In genomic region chr11:96762742-96763470, GRCm38 (mm10) we compare ENCODE assay signal across 11 mouse cellular contexts. TPM values are rescaled to one million over a fixed set of nuclear protein-coding genes. Genes with fewer than 3 reads are reported as not detected.
DNase-seq lines count a peak whose midpoint lies in the region; ATAC-seq lines count a peak whose summit lies in the region.
"Had no signal": no experiment of that assay in that cellular context is flagged by ENCODE, and none has a peak within 500 bp of the region (broad histone marks: within the 10 kb centered on the region; RNA-seq: fewer than 3 reads in every experiment).

No protein-coding gene starts in this region.

- no peak overlapping the region for H3K9ac ChIP-seq in midbrain, embryonic 11.5 days (ENCODE audit: low read length)
- H3K9ac ChIP-seq in neural tube, embryonic 14.5 days (replicated peaks; ENCODE audit: low read depth, low read length): no peak overlapping the region
- H3K9ac ChIP-seq: embryonic facial prominence, embryonic 15.5 days; limb, embryonic 12.5 days had no signal

- ATAC-seq in midbrain, embryonic 11.5 days (ENCODE audit: low FRiP score): no peak
- ATAC-seq in neural tube, embryonic 14.5 days (ENCODE audit: low read depth): 0 out of 2 replicates have a peak, but pooled peaks have one; percentile 28

- H3K4me3 ChIP-seq in midbrain, embryonic 10.5 days: no peak overlapping the region
- no peak overlapping the region for H3K4me3 ChIP-seq in midbrain, embryonic 11.5 days (ENCODE audit: low read depth, low read length)
- no peak overlapping the region for H3K4me3 ChIP-seq in neural tube, embryonic 14.5 days (ENCODE audit: low read depth, low read length)
- H3K4me3 ChIP-seq: embryonic facial prominence, embryonic 15.5 days; limb, embryonic 12.5 days had no signal

- H3K4me2 ChIP-seq in midbrain, embryonic 11.5 days: no peak overlapping the region
- H3K4me2 ChIP-seq in neural tube, embryonic 14.5 days (ENCODE audit: low read depth, low read length): no peak overlapping the region
- H3K4me2 ChIP-seq: embryonic facial prominence, embryonic 15.5 days; limb, embryonic 12.5 days had no signal

- no peaks in the 10 kb centered on the region for H3K9me3 ChIP-seq in midbrain, embryonic 10.5 days (replicated peaks)
- H3K9me3 ChIP-seq in midbrain, embryonic 11.5 days (ENCODE audit: control insufficient read depth, low read length): no peaks in the 10 kb centered on the region
- no peaks in the 10 kb centered on the region for H3K9me3 ChIP-seq in neural tube, embryonic 14.5 days (ENCODE audit: control insufficient read depth, low read length)
- H3K9me3 ChIP-seq: embryonic facial prominence, embryonic 15.5 days; limb, embryonic 12.5 days had no signal

- peak; percentile 57 for DNase-seq in adrenal gland, postnatal 10 days
- no peak for DNase-seq in adrenal gland, adult 8-10 months
- no peak for DNase-seq in midbrain, embryonic 10.5 days (ENCODE audit: low spot score)
- no peak for DNase-seq in midbrain, embryonic 11.5 days (ENCODE audit: low spot score, missing footprints)
- peak; percentile 20 for DNase-seq in gastrocnemius, postnatal 25 days
- DNase-seq in urinary bladder, postnatal 4 days (ENCODE audit: low spot score in 2 of 2): no peak
- DNase-seq in urinary bladder, postnatal 10 days (ENCODE audit: low spot score): no peak
- DNase-seq: heart, postnatal 10 days had no signal

- peaks cover 48% of the 10 kb centered on the region for H3K4me1 ChIP-seq in midbrain, embryonic 10.5 days
- H3K4me1 ChIP-seq in midbrain, embryonic 11.5 days (ENCODE audit: control insufficient read depth, insufficient read depth, low read length): peaks cover 25% of the 10 kb centered on the region
- H3K4me1 ChIP-seq in neural tube, embryonic 14.5 days (ENCODE audit: control insufficient read depth, insufficient read depth, low read length): peaks cover 40% of the 10 kb centered on the region

- 0 out of 2 replicates have a peak overlapping the region, but pooled peaks have one; percentile 6 for H3K27ac ChIP-seq in midbrain, embryonic 10.5 days (replicated peaks)
- no peak overlapping the region for H3K27ac ChIP-seq in midbrain, embryonic 11.5 days (ENCODE audit: low read depth, low read length)
- peak overlapping the region; percentile 74 for H3K27ac ChIP-seq in neural tube, embryonic 14.5 days (ENCODE audit: low read depth, low read length)
- H3K27ac ChIP-seq: embryonic facial prominence, embryonic 15.5 days; limb, embryonic 12.5 days had no signal

- H3K36me3 ChIP-seq in midbrain, embryonic 10.5 days: peaks cover 9% of the 10 kb centered on the region
- no peaks in the 10 kb centered on the region for H3K36me3 ChIP-seq in midbrain, embryonic 11.5 days (ENCODE audit: control insufficient read depth, insufficient read depth, low read length)
- no peaks in the 10 kb centered on the region; the same call in 1 of the 2 replicates for H3K36me3 ChIP-seq in neural tube, embryonic 14.5 days (ENCODE audit: control insufficient read depth, insufficient read depth, low read length)
- H3K36me3 ChIP-seq: embryonic facial prominence, embryonic 15.5 days had no signal

- no peaks in the 10 kb centered on the region for H3K27me3 ChIP-seq in midbrain, embryonic 10.5 days (ENCODE audit: low read depth, poor library complexity, severe bottlenecking)
- H3K27me3 ChIP-seq in midbrain, embryonic 11.5 days (ENCODE audit: control insufficient read depth, insufficient read depth, low read length): no peaks in the 10 kb centered on the region
- H3K27me3 ChIP-seq in neural tube, embryonic 14.5 days (ENCODE audit: control insufficient read depth, insufficient read depth, low read length): no peaks in the 10 kb centered on the region
- H3K27me3 ChIP-seq: embryonic facial prominence, embryonic 15.5 days had no signal

- WGBS in midbrain, embryonic 10.5 days: 86% methylated on average over 15 of the region's 15 CpGs
- WGBS in midbrain, embryonic 11.5 days: 85% methylated on average over 15 of the region's 15 CpGs
- WGBS in neural tube, embryonic 14.5 days: 48% methylated on average over 15 of the region's 15 CpGs

RNA-seq across cellular contexts. Expression of gene Snx11, which starts 14.5 kb away (rescaled TPM):
- total RNA-seq in adrenal gland, postnatal 10 days (2021): 10 to 100 TPM; 19.2 to 22.9 TPM
- total RNA-seq in adrenal gland, adult 8-10 months (2022): 10 to 100 TPM; 28.7 to 59.2 (median 36.3) TPM
- polyA plus RNA-seq in midbrain, embryonic 10.5 days (2016; fragmentation: Nextera tagmentation; extraction: Ambion mirVana): 27.6 and 33.0 TPM in 2 replicates
- 15.3 and 18.8 TPM in 2 replicates for polyA plus RNA-seq in midbrain, embryonic 11.5 days (2014; fragmentation: Nextera tagmentation; extraction: Ambion mirVana)
- total RNA-seq in gastrocnemius, postnatal 25 days (2021): 10 to 100 TPM in 1 of 2 experiments, 1 to 10 TPM in 1; 8.1 to 11.3 TPM
- polyA plus RNA-seq in neural tube, embryonic 14.5 days (2014; fragmentation: Nextera tagmentation; extraction: Ambion mirVana): 43.9 and 51.2 TPM in 2 replicates

RNA-seq across cellular contexts. Expression of gene Cbx1, which starts 26.0 kb away (rescaled TPM):
- 10 to 100 TPM; 64.9 to 73.1 TPM for total RNA-seq in adrenal gland, postnatal 10 days (2021)
- 10 to 100 TPM; 63.6 to 80.2 (median 78.0) TPM for total RNA-seq in adrenal gland, adult 8-10 months (2022)
- polyA plus RNA-seq in midbrain, embryonic 10.5 days (2016; fragmentation: Nextera tagmentation; extraction: Ambion mirVana): 193 and 198 TPM in 2 replicates
- 167 and 169 TPM in 2 replicates for polyA plus RNA-seq in midbrain, embryonic 11.5 days (2014; fragmentation: Nextera tagmentation; extraction: Ambion mirVana)
- 10 to 100 TPM; 32.8 to 34.6 TPM for total RNA-seq in gastrocnemius, postnatal 25 days (2021)
- polyA plus RNA-seq in neural tube, embryonic 14.5 days (2014; fragmentation: Nextera tagmentation; extraction: Ambion mirVana): 62.5 and 66.5 TPM in 2 replicates

Comparison
In these comparisons a context has a peak if more than half of its experiments do, and no peak if none do; other contexts are left out.
1. DNase-seq: peak in adrenal gland, postnatal 10 days (single experiment) and gastrocnemius, postnatal 25 days (single experiment); none in adrenal gland, adult 8-10 months (single experiment), midbrain, embryonic 10.5 days (single experiment), midbrain, embryonic 11.5 days (single experiment), urinary bladder, postnatal 4 days (0 of 2) and urinary bladder, postnatal 10 days (single experiment).